Mouse (Mus musculus) liver, adult 2 months (tissue): Measurements from ENCODE around the gene Hes6. TPM values are rescaled to one million over a fixed set of nuclear protein-coding genes. Genes with fewer than 3 reads are reported as not detected.

Source experiments
- DNase-seq: peaks from one replicate; pipeline ENCODE4 v3.0.0-alpha.2; 2011; ENCODE audit warnings: low read depth, low spot score; ENCODE audit errors: extremely low read depth
- H3K27ac ChIP-seq: fragments of 200-500 bp; replicated peaks from 2 replicates; pipeline ENCODE4 v1.5.1; 2012; ENCODE audit warnings: low read depth, mild to moderate bottlenecking, control low read depth, inconsistent platforms, low read length; ENCODE audit not compliant: insufficient read depth
- H3K27me3 ChIP-seq: fragments of 200-500 bp; 2 replicates; pipeline ENCODE4 v1.6.1; 2012; ENCODE audit warnings: mild to moderate bottlenecking, moderate library complexity, low read length, inconsistent platforms; ENCODE audit not compliant: control insufficient read depth, insufficient read depth
- H3K36me3 ChIP-seq: fragments of 200-500 bp; 2 replicates; pipeline ENCODE4 v1.6.1; 2012; ENCODE audit warnings: low read length, inconsistent platforms; ENCODE audit not compliant: control insufficient read depth, insufficient read depth
- H3K4me1 ChIP-seq: fragments of 200-500 bp; 2 replicates; pipeline ENCODE4 v1.6.1; 2011; ENCODE audit warnings: low read length; ENCODE audit not compliant: control insufficient read depth, insufficient read depth
- H3K4me3 ChIP-seq: fragments of 200-500 bp; 2 replicates; pipeline ENCODE4 v1.5.1; 2011; ENCODE audit warnings: low read depth, mild to moderate bottlenecking, control low read depth, low read length, moderate library complexity; ENCODE audit not compliant: insufficient read depth
- H3K79me2 ChIP-seq: fragments of 200-500 bp; 2 replicates; pipeline ENCODE4 v1.6.1; 2012; ENCODE audit warnings: inconsistent platforms, mild to moderate bottlenecking, low read length, moderate library complexity; ENCODE audit not compliant: control insufficient read depth, insufficient read depth
- H3K9ac ChIP-seq: fragments of 200-500 bp; 2 replicates; pipeline ENCODE4 v1.6.1; 2012; ENCODE audit warnings: low read depth, mild to moderate bottlenecking, control low read depth, inconsistent platforms, low read length
- CTCF ChIP-seq: fragments of 200-500 bp; IDR thresholded peaks from 2 replicates; pipeline ENCODE4 v1.5.1; 2011; ENCODE audit warnings: low read depth, low read length, control low read depth
- POLR2A ChIP-seq: fragments of 200-500 bp; IDR thresholded peaks from 2 replicates; pipeline ENCODE4 v1.6.1; 2011; ENCODE audit warnings: low read length, control low read depth; ENCODE audit not compliant: insufficient read depth; ENCODE audit errors: extremely low read depth
- WGBS: fragments of 180-500 bp; shearing (Covaris S2); methylation state at CpG from one replicate; pipeline ENCODE4 v1.1.7; 2018; 5-methylcytosine and 5-hydroxymethylcytosine counted together
- polyA plus RNA-seq: library from polyadenylated mRNA; depleted of rRNA; stranded (reverse); fragments of >200 nt; gene quantifications from 2 replicates; pipeline ENCODE4 v1.2.3, GENCODE M21; 2012
- total RNA-seq: library from RNA; depleted of rRNA; stranded (reverse); fragments of >200 nt; gene quantifications from 2 replicates; pipeline ENCODE4 v1.2.3, GENCODE M21; 2014

The Hes6 gene
- total and polyA plus RNA-seq, 2 experiments, result 97.0 to 112 TPM

GRCm38 (mm10) chr1:91415311-91415710 lies 1.5 kb upstream of the Hes6 start:
- TF ChIP-seq CTCF (no peak), POLR2A (no peak)
- Histone ChIP-seq H3K79me2 (no peaks in the 10 kb centered on the region), H3K9ac (no peak overlapping the region), H3K4me1 (peaks cover 23% of the 10 kb centered on the region), H3K27ac (no peak overlapping the region), H3K4me3 (no peak overlapping the region), H3K27me3 (no peaks in the 10 kb centered on the region), H3K36me3 (peaks cover 8% of the 10 kb centered on the region)
- WGBS, result 98% methylated on average over 5 of the region's 5 CpGs
- DNase-seq, result no peak

GRCm38 (mm10) chr1:91414903-91415302 lies 1.1 kb upstream of the Hes6 start:
- Histone ChIP-seq H3K4me1 (peaks cover 18% of the 10 kb centered on the region), H3K27ac (no peak overlapping the region), H3K9ac (no peak overlapping the region), H3K36me3 (peaks cover 8% of the 10 kb centered on the region), H3K4me3 (no peak overlapping the region), H3K79me2 (no peaks in the 10 kb centered on the region), H3K27me3 (no peaks in the 10 kb centered on the region)
- DNase-seq, result no peak
- TF ChIP-seq POLR2A (no peak), CTCF (no peak)
- 93% methylated on average over 4 of the region's 4 CpGs for WGBS

- peak overlapping the region; percentile 79 for H3K9ac ChIP-seq
- H3K27ac ChIP-seq, result peak overlapping the region; percentile 91
- peaks cover 14% of the 10 kb centered on the region for H3K4me1 ChIP-seq
- peaks cover 4% of the 10 kb centered on the region for H3K36me3 ChIP-seq
- WGBS, result under 1% methylated on average over 14 of the region's 14 CpGs
- no peaks in the 10 kb centered on the region for H3K27me3 ChIP-seq
- TF ChIP-seq POLR2A (no peak), CTCF (no peak)
- DNase-seq, result peak; percentile 91
- H3K79me2 ChIP-seq, result no peaks in the 10 kb centered on the region
- H3K4me3 ChIP-seq, result peak overlapping the region; percentile 92
These were observed 321 bp downstream of the Hes6 start for GRCm38 (mm10) chr1:91413536-91413897.

- H3K27ac ChIP-seq, result peak overlapping the region; percentile 91
- H3K9ac ChIP-seq, result peak overlapping the region; percentile 95
- DNase-seq, result peak; percentile 94
- WGBS, result under 1% methylated on average over 34 of the region's 34 CpGs
- H3K79me2 ChIP-seq, result no peaks in the 10 kb centered on the region
- peaks cover 3% of the 10 kb centered on the region for H3K36me3 ChIP-seq
- H3K4me3 ChIP-seq, result peak overlapping the region; percentile 92
- H3K27me3 ChIP-seq, result no peaks in the 10 kb centered on the region
- peaks cover 14% of the 10 kb centered on the region for H3K4me1 ChIP-seq
- TF ChIP-seq POLR2A (peak; percentile 81), CTCF (no peak)
These were observed 770 bp downstream of the Hes6 start for GRCm38 (mm10) chr1:91413030-91413506.

GRCm38 (mm10) chr1:91412286-91413029 lies 1.4 kb downstream of the Hes6 start:
- Histone ChIP-seq H3K4me3 (peak overlapping the region; percentile 92), H3K79me2 (no peaks in the 10 kb centered on the region), H3K27ac (peak overlapping the region; percentile 48), H3K9ac (peak overlapping the region; percentile 95), H3K27me3 (no peaks in the 10 kb centered on the region), H3K4me1 (peaks cover 14% of the 10 kb centered on the region), H3K36me3 (peaks cover 3% of the 10 kb centered on the region)
- WGBS, result 8% methylated on average over 65 of the region's 65 CpGs
- peak; percentile 72 for DNase-seq
- TF ChIP-seq POLR2A (0 out of 2 replicates have a peak, but pooled peaks have one; percentile 14), CTCF (no peak)
